Mouse (Mus musculus) liver, adult 2 months (tissue): Measurements from ENCODE around the gene Gm973. TPM values are rescaled to one million over a fixed set of nuclear protein-coding genes. Genes with fewer than 3 reads are reported as not detected.

Experiments used
- DNase-seq: peaks from one replicate; pipeline ENCODE4 v3.0.0-alpha.2; 2011; ENCODE audit warnings: low read depth, low spot score; ENCODE audit errors: extremely low read depth
- H3K27ac ChIP-seq: fragments of 200-500 bp; replicated peaks from 2 replicates; pipeline ENCODE4 v1.5.1; 2012; ENCODE audit warnings: low read depth, mild to moderate bottlenecking, control low read depth, inconsistent platforms, low read length; ENCODE audit not compliant: insufficient read depth
- H3K27me3 ChIP-seq: fragments of 200-500 bp; 2 replicates; pipeline ENCODE4 v1.6.1; 2012; ENCODE audit warnings: mild to moderate bottlenecking, moderate library complexity, low read length, inconsistent platforms; ENCODE audit not compliant: control insufficient read depth, insufficient read depth
- H3K36me3 ChIP-seq: fragments of 200-500 bp; 2 replicates; pipeline ENCODE4 v1.6.1; 2012; ENCODE audit warnings: low read length, inconsistent platforms; ENCODE audit not compliant: control insufficient read depth, insufficient read depth
- H3K4me1 ChIP-seq: fragments of 200-500 bp; 2 replicates; pipeline ENCODE4 v1.6.1; 2011; ENCODE audit warnings: low read length; ENCODE audit not compliant: control insufficient read depth, insufficient read depth
- H3K4me3 ChIP-seq: fragments of 200-500 bp; 2 replicates; pipeline ENCODE4 v1.5.1; 2011; ENCODE audit warnings: low read depth, mild to moderate bottlenecking, control low read depth, low read length, moderate library complexity; ENCODE audit not compliant: insufficient read depth
- H3K79me2 ChIP-seq: fragments of 200-500 bp; 2 replicates; pipeline ENCODE4 v1.6.1; 2012; ENCODE audit warnings: inconsistent platforms, mild to moderate bottlenecking, low read length, moderate library complexity; ENCODE audit not compliant: control insufficient read depth, insufficient read depth
- H3K9ac ChIP-seq: fragments of 200-500 bp; 2 replicates; pipeline ENCODE4 v1.6.1; 2012; ENCODE audit warnings: low read depth, mild to moderate bottlenecking, control low read depth, inconsistent platforms, low read length
- CTCF ChIP-seq: fragments of 200-500 bp; IDR thresholded peaks from 2 replicates; pipeline ENCODE4 v1.5.1; 2011; ENCODE audit warnings: low read depth, low read length, control low read depth
- POLR2A ChIP-seq: fragments of 200-500 bp; IDR thresholded peaks from 2 replicates; pipeline ENCODE4 v1.6.1; 2011; ENCODE audit warnings: low read length, control low read depth; ENCODE audit not compliant: insufficient read depth; ENCODE audit errors: extremely low read depth
- WGBS: fragments of 180-500 bp; shearing (Covaris S2); methylation state at CpG from one replicate; pipeline ENCODE4 v1.1.7; 2018; 5-methylcytosine and 5-hydroxymethylcytosine counted together
- polyA plus RNA-seq: library from polyadenylated mRNA; depleted of rRNA; stranded (reverse); fragments of >200 nt; gene quantifications from 2 replicates; pipeline ENCODE4 v1.2.3, GENCODE M21; 2012
- total RNA-seq: library from RNA; depleted of rRNA; stranded (reverse); fragments of >200 nt; gene quantifications from 2 replicates; pipeline ENCODE4 v1.2.3, GENCODE M21; 2014

The Gm973 gene
- total and polyA plus RNA-seq, 2 experiments, result not detected

DNA sequence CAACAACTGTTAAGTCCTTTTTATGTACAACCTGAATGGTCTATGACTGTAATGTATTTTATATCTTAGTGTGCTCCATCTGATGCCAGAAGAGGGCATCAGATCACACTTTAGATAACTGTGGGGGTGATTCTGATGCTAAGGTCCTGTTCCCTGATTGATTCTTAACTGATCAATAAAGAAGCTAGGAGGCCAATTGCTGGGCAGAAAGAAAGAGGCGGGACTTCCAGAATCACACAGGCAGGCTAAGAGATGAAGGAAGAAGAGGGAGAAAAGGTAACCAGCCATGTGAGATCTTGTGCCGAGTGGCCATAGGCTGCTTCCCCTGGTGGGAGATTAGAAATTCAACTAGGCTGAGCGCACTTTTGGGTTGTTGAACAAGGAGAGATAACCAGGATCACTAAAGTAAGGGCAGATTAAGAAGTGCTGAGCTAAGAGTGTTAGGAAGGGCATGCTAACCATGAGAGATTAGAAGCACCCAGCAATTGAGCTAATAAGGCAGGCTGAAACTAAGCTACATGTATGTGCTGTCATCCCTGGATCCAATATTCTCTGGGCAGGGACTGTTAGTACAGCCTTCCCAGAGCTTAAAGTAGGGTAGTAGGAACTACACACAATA, 135.2 kb downstream of the Gm973 start:
- Histone ChIP-seq H3K27me3 (no peaks in the 10 kb centered on the region), H3K36me3 (peaks cover 40% of the 10 kb centered on the region), H3K27ac (no peak overlapping the region), H3K4me3 (no peak overlapping the region), H3K9ac (no peak overlapping the region), H3K79me2 (no peaks in the 10 kb centered on the region; the same call in 1 of the 2 replicates), H3K4me1 (no peaks in the 10 kb centered on the region; the same call in 1 of the 2 replicates)
- TF ChIP-seq CTCF (no peak), POLR2A (no peak)
- 78% methylated on average over 3 of the region's 3 CpGs for WGBS
- peak; percentile 55 for DNase-seq

GRCm38 (mm10) chr1:59653243-59653911, 137.3 kb downstream of the Gm973 start:
- no peaks in the 10 kb centered on the region; the same call in 1 of the 2 replicates for H3K4me1 ChIP-seq
- WGBS, result 90% methylated on average over 3 of the region's 3 CpGs
- H3K36me3 ChIP-seq, result peaks cover 34% of the 10 kb centered on the region
- TF ChIP-seq CTCF (no peak), POLR2A (no peak)
- no peak for DNase-seq
- H3K79me2 ChIP-seq, result no peaks in the 10 kb centered on the region; the same call in 1 of the 2 replicates
- H3K27me3 ChIP-seq, result no peaks in the 10 kb centered on the region
- H3K27ac ChIP-seq, result no peak overlapping the region
- no peak overlapping the region for H3K4me3 ChIP-seq
- no peak overlapping the region for H3K9ac ChIP-seq

DNA sequence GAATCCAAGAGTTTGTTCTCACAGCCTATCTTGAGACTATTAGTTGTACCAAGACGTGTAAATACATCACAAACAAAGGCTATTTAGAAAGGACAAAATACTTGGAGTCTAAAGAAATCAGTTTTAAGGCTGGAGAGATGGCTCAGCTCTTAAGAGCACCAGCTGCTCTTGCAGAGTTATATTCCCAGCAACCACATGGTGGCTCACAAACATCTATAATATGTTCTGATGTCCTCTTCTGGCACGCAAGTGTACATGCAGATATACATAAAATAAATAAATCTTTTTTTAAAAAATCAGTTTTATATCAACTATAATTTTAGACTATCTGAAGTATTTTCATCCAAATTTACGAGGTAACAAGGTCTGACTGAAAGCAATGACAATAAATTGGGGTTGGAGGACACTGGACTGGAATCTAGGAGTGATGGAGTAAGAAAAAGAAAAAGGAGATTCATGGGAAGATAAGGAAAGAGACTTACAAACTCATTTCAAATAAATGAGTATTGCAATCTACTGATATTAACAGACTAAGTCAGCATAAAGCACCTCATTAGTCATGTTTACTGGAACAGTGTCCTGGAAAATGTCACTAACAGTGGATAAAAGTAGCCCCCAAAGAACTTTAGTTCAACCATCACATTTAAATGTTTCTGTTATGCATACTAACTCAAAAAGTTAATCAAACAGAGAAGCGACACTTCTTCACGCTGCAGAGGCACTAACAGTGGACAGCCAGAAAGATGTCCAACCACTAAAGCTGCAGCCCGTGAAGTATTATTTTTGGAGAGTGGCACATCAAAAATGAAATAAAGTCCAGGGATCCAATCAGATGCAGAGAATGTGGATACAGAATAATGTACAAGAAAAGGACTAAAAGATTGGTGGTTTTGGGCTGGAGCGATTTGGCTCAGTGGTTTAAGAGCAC, 140.4 kb downstream of the Gm973 start:
- no peak for DNase-seq

GRCm38 (mm10) chr1:59663456-59664135, 147.5 kb downstream of the Gm973 start:
- H3K9ac ChIP-seq, result no peak overlapping the region
- H3K27me3 ChIP-seq, result no peaks in the 10 kb centered on the region
- H3K36me3 ChIP-seq, result 0 out of 2 replicates have a peak, but pooled peaks cover 1% of the 10 kb centered on the region
- H3K4me3 ChIP-seq, result no peak overlapping the region
- peaks cover 6% of the 10 kb centered on the region for H3K4me1 ChIP-seq
- peaks cover 20% of the 10 kb centered on the region; the same call in 1 of the 2 replicates for H3K79me2 ChIP-seq
- WGBS, result 77% methylated on average over 3 of the region's 3 CpGs
- H3K27ac ChIP-seq, result no peak overlapping the region
- no peak for TF ChIP-seq CTCF
- TF ChIP-seq POLR2A, result no peak
- DNase-seq, result no peak

More for the DNA sequence above, 140.4 kb downstream of the Gm973 start:
- peaks cover 2% of the 10 kb centered on the region; the same call in 1 of the 2 replicates for H3K4me1 ChIP-seq
- 91% methylated on average over 7 of the region's 7 CpGs for WGBS
- peaks cover 7% of the 10 kb centered on the region; the same call in 1 of the 2 replicates for H3K79me2 ChIP-seq
- H3K27ac ChIP-seq, result no peak overlapping the region
- H3K4me3 ChIP-seq, result no peak overlapping the region
- no peaks in the 10 kb centered on the region for H3K27me3 ChIP-seq
- TF ChIP-seq POLR2A, result no peak
- TF ChIP-seq CTCF, result no peak
- H3K9ac ChIP-seq, result no peak overlapping the region
- peaks cover 24% of the 10 kb centered on the region for H3K36me3 ChIP-seq

- TF ChIP-seq CTCF, result no peak
- TF ChIP-seq POLR2A, result no peak
- no peak for DNase-seq
- Histone ChIP-seq H3K27me3 (no peaks in the 10 kb centered on the region), H3K36me3 (0 out of 2 replicates have a peak, but pooled peaks cover 1% of the 10 kb centered on the region), H3K9ac (no peak overlapping the region), H3K27ac (no peak overlapping the region), H3K4me3 (no peak overlapping the region), H3K79me2 (peaks cover 22% of the 10 kb centered on the region; the same call in 1 of the 2 replicates), H3K4me1 (peaks cover 11% of the 10 kb centered on the region)
- 64% methylated on average over 2 of the region's 2 CpGs for WGBS
These were observed 152.8 kb downstream of the Gm973 start for GRCm38 (mm10) chr1:59668871-59669270.
